Mouse (Mus musculus): ENCODE data around the gene Gpx4.
"Not testable (repeated sequence)": the region's sequence is repeated elsewhere in the genome, so short reads cannot be mapped to it uniquely, and the experiment has no call there.

Gene Gpx4

DNA sequence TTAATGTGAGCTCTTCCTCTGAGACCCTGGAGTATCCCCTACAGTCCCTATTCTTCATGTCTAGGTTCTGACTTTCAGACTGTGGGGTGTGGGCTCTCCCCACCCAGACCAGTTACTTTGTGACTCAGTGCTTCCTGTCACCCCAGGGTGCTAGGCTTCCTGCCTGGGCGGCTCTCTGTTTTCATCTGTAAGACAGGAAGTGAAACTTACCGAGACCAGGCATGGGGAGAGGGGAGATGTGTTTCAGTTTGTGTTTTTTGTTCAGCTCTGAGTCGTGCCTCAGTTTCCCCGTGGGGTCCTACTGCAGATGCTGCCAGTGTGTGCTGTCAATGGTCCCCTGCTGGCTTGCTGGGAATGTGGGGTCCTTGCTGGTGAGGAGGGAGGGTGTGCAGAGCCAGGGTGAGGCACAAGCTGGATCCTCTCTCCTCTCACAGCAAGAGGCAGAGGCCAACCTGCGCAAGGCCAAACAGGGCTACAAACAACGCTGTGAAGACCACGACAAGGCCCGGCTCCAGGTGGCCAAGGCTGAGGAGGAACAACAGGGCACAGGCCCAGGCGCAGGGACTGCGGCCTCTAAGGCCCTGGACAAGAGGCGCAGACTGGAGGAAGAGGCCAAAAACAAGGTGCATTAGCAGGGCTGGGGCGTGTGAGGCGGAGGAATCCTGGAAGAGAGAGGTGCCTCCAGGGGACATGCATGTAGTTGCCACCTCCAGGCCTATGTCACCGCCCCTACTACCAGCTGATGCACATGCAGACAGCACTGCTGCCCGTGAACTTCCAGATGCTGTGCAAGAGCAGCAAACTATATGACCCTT, 22.5 kb upstream of the Gpx4 start:
- no peak for DNase-seq

DNA sequence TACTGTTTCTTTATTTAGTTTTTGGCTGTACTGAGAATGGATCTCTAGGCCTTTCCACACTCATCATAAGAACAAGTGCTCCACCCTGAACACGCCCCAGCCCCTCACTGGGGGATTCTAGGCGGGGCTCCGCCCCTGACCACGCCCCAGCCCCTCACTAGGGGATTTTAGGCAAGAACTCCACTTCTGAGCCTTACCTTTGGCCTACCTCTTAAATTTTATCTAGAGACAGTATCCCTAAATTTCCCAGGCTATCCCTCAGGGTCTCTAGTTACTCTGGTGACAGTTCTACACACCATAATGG, 22.0 kb upstream of the Gpx4 start:
- no peak for DNase-seq

DNA sequence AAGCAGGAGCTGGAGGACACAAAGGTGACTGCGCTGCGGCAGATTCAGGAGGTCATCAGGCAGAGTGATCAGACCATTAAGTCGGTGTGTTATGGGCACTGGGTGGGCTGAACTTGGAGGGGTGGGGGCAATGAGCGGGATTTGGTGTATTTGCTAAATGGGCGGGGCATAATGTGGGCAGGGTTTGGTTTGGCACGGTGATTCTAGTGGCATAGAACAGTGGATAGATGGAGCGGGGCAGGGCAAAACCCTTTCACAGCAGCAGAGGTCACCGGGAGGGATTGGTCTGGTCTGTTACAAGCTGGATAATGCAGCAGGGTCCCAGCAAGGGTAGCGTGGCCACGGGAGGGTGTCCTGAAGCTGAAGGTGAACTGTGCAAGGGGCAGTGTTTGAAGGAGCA, 21.5 kb upstream of the Gpx4 start:
- no peak for DNase-seq

DNA sequence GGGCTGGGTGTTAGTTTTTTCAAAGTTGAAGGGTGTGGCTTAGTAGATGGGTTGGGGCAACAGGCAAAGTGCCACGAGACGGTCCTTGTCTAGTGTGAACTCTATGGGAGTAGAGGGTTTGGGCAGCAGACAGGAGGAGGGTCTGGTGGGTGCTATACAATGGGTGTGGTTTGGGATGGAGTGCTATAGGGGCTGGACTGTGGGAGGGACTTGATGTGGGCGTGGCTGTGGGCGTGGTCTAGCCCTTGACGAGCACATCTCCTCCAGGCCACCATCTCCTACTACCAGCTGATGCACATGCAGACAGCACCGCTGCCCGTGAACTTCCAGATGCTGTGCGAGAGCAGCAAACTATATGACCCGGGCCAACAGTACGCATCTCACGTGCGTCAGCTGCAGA, 21.1 kb upstream of the Gpx4 start:
- DNase-seq, result no peak

DNA sequence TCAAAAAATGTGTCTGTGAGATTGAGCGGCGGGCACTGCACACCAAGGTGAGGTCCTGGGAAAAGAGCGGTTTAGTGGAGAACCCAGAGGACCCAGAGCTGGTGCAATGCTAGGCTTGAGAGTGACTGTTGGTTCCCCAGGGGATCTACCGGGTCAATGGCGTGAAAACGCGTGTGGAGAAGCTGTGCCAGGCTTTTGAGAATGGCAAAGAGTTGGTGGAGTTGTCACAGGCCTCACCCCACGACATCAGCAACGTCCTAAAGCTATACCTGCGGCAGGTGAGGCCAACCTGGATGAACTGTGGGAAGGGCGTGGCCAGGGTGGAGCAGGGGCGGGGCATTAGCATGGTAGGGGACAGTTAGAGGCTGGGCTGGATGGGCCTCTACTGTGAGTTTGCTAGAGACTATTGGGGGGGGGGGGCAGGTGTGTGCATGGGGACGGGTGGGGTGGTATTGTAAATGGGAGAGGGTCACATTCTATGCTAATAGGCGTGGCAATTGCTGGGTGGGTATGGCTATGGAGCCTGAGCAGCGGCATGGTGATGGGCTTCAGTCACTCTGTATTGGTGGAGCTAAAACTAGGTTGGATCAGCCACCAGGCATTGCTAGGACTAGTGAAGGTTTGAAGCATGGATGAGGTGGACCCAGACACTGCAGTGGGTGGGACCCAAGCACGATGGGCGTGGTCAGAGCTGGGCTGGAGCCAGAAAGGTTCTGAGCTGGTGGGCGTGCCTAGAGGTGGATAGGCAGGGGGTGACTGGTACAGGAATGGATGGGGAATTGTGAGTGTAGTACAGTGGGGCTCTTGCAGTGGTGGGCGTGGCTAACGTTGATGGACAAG, 19.1 kb upstream of the Gpx4 start:
- DNase-seq, result no peak

DNA sequence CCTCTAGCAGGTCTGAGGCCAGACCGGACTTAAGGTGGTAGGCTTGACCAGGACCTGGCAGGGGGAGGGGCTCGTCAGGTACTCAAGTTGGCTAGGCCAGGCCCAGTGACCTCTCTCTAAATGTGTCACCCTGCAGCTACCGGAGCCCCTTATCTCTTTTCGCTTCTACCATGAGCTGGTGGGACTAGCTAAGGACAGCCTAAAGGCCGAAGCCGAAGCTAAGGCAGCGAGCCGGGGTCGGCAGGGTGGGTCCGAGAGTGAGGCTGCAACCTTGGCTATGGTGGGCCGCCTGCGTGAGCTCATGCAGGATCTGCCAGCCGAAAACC, 18.5 kb upstream of the Gpx4 start:
- no peak for DNase-seq

DNA sequence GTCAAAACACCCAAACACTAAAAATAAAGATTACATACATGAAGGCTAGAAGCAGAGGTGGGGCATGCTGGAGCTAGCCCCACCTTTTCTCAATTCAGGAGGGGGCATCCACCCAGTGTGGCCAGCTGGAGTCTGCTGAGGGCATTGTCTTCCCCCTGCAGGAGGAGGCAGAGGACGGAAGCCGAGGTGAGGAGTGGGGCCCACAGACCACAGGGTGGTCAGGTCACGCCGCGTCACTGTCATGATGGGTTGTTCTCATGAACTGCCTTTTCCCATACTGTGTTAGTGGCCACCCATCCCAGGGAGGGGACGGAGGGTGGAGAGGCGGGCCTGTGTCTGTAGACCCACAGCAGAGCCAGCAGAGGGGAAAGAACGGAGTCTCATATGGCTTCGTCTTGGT, 16.8 kb upstream of the Gpx4 start:
- DNase-seq, result no peak

DNA sequence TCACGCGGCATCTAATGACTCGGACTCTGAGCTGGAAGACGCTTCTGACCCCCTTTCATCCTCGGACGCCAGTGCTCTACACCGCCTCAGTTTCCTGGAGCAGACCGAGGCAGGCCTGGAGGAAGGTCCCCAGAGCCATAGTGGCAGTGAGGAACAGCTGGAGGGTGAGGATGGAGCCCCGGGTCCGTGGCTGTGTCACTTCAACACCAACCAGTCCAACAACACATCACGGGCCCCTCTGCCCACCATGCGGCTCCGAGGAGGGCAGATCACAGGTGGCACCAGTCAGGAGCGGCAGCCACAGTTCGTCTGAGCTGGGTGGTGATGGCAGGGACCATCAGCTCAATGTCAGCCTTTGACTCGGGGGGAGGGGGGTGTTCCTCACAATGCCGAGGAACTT, 16.2 kb upstream of the Gpx4 start:
- DNase-seq, result no peak

DNA sequence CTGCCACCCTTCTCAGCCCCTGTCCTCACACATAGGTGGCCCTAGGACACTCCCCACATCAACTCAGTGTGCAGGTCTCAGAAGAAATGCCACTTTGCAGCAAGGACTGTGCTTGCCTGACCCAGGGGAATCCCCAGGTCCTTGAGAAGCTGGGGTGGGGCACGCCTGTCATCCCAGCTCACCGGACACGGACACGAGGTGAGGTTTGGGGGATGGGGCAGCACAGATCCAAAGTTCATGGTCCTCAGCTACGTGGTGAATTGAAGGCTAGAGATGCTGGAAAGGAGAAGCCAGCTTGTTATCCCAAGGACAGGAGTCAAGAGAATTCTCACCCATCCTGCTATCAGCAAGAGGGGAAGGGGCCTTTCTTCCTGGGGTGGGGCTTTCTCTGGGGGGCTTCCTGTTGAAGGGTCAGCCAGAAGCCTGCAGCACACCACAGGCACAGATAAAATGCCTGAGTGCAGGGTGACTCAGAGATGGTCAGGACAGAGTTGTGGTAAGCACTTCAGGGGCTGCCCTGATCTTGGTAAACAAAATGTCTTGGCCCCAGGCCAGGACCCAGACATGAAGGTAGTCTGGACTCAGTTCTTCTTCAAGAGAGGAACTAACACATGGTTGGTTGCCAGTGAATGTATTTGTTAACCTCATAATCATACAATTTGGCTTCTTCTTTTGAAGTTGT, 14.0 kb upstream of the Gpx4 start:
- no peak for DNase-seq

DNA sequence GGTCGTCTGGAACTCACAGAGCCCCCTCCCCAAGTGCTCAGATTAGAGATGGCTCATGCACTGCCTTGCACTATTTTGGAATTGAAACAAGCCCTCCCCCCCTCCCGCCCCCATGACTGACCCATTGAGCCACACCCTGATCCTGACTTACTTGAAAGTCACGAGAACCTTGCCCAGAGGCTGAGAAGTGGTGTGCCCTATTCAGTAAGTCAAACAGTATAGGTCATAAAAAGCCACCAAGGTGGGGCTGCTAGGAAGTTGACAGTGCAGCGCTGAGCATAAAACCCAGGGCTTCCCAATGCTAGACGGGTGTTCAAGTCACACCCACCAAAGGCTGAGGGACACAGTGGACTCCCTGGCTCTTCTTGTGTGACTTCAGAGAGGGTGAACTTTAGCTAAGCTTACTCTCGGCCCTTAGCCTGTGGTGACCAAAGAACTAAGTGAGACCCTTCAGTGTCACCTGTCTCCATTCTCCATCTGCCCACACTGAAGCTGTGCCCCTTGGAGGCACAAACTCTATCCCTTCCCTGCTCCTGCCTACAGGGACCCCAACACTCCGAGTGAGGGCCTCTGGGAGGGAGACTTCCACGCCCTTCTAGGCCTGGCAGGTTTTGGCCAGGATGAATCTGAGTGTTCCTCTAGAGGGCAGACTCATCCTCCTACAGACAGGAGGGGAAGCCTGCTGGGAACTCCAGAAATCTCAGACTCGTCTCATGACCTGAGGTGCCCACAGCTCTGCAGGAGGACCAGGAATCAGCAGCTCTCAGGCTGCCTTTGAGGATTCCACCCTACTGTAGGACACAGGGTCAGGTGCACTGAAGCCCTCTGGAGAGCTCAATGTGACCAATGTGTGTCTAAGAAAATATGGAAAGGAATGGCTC, 13.2 kb upstream of the Gpx4 start:
- peak; percentile 56 to 59 for DNase-seq

DNA sequence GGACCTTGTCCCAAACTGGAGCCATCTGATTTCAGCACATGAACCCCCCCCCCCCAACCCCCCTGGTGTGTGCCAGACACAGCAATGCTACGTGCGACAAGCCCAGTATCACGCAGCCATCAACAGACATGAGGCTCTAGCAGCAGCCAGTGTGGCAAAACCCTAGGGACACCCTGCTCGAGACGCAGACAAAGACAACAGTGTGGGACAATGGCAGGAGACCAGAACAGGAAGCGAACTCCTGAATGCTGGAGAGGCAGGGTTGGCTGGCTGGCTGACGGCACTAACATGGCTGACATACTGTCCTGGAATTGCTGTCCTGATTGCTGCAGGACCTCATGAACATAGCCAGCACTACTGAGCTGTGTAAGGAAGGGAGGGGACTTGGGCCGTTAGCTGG, 11.8 kb upstream of the Gpx4 start:
- DNase-seq, result no peak

DNA sequence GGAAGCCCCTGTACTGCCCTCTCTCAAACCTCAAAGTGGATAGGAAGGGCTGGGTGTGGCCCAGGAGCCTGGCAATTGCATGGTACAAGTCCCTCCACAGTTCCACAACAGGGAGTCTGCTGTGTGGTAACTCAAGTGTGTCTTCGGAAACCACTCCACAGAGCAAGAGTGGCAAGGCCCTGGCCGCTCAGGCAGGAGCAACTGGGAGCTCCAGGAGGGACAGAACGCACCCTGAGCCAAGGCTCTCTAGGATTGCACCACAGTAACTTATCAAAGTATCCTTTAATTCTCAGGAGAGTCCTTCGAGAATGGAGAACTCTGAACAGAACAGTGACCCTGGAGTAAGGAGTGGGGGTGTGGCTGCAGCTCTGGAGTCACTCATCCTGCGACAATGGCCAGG, 11.3 kb upstream of the Gpx4 start:
- DNase-seq, result no peak

DNA sequence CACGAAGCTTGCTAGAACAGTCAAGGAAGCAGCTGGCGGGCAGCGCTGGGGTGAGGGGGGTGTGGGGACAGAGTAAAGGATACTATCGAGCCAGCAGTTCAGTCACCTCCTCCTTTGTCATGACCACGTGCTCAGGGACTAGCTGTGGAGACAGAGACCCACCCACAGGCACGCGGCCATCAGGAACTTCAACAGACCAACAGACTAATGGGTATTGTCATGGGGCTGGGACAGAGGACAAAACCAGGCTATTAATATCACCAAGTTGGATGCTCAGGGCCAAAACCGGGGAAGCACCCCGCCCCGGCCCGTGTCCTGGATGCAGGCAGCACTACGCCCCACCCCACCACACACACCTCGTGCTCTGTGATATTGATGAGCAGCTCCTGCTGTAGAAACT, 10.1 kb upstream of the Gpx4 start:
- DNase-seq, result no peak

DNA sequence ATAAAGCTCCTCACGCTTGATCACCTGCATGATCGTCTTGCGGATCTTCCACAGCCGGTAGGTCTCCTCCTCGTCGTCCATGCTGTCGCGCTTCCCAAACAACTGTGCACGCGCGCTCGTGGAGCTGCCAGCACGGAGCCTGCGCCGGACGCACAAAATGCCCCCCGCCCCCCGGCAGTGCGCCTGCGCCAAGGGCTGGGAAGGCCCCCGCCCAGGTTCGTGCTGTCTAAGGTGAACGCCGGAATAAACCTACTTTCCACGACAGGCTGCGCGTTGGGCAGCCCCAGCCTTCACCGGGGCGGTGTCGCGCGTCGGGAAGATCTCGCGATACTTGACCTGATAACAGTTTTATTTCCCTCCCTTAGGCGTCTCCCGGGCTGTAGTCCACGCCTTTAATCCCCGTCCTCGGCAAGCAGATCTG, 7.4 kb upstream of the Gpx4 start, which contains the start of gene Polr2e:
Gene Polr2e (minus strand): TSS at position 237 of the 421 bp plus-strand sequence.
- DNase-seq, result peak; percentile 97 to 99

DNA sequence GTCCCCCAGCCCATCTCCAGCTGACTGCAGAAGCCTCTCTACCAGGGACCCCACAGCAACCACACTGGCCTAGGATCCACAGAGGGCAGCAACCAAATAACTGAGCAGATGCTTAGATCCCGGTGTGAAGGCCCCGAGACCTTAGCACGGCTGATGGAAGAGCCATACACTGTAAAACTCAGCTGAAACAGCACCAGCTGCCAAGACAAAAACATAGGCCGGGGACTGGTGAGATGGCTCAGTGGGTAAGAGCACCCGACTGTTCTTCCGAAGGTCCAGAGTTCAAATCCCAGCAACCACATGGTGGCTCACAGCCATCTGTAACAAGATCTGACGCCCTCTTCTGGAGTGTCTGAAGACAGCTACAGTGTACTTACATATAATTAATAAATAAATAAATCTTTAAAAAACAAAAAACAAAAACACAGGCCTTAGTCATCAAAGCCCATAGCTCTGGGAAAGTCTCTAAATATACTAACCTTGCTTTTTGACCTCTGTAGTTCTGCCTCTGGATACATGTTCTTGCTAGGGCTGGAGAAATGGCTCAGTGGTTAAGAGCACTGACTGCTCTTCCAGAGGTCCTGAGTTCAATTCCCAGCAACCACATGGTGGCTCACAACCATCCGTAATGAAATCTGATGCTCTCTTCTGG, 5.4 kb upstream of the Gpx4 start:
- not testable (repeated sequence) for DNase-seq

DNA sequence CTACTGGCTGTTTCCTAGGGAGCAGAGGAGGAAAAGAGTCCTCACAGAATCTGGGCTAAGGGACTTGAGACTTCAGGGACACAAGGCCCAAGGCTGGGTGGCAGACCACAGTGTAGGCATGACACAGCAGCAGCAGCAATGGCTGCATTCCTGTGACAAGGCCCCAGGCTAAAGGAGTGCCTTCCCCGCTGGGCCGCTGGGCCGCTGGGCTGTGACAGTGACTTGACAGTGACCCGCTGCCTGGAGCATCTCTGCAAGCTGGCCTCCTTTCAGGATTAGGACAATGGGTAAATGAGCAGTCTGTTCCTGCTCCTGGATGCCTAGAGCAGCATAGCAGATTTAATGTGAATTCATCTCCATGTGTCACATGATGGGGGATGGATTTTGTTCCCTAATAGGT, 2.9 kb upstream of the Gpx4 start:
- no peak for DNase-seq

DNA sequence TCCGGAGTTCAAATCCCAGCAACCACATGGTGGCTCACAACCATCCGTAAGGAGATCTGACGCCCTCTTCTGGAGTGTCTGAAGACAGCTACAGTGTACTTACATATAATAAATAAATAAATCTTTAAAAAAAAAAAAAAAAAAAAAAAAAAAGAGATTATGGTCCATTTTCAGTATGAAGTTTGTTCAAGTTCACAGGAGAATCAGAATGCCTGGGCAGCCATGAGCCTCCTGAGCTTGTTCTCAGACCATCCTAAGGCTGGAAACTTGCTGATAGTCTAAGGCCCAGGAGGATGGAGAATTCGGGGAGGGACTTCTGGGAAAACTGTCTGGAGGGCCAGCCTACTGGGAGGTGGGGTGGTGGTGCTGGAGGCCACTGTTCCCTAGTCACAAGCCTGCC, 1.6 kb upstream of the Gpx4 start:
- not testable (repeated sequence) for DNase-seq

DNA sequence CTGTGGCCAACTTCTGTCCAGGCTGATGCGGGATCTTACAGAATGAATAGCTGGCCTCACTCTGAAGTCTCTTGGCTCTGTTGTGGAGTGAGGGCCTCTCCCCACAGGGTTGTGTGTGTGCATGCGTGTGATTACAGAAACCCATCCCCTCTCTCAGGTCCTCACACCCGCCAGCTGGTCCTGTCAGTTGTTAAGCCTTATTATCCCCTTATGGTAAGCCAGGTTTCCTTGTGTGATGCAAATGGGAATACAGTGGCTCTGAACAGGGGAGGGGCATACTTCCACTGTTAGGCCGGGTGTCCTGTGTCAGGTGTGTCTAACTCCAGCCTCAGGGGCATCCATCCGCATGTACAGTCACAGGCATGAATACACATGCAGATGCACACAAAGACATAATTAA, 1.2 kb upstream of the Gpx4 start:
- no peak for DNase-seq

DNA sequence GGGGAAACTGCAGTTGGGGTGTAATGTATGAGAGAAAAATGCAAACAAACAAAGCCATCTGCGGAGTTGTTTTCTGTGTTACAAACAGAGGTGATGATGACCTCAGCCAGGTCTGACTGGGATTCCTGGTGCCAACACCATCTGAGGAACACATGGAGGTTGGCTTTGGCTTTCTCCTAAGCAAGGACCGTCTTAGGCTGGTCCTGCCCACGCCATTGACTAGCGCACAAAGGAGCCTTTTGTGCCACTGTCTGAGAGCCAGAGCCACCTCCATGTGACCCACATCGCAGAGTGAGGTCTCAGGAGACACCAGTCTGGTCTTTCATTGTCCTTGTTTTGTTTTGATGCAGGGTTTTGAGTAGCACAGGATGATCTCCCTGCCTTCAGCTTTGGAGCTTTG, 1.4 kb downstream of the Gpx4 start:
- DNase-seq, result no peak

DNA sequence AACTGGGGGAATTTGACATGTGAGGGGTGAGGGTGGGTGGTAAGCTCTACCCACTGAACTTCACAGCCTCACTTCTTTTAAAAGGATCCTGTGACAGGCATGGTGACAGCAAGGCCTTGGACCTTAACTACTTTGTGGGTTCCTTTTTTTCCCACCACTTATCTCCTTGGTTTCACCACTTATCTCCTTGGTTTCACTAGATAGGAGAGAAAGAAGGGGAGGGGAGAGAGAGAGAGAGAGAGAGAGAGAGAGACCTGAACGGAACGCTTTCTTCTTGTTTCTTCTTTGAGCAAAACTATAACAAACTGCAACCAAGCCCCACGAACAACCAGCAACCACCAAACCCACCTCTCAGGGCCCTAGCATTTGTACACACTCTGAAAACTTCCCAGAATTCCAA, 1.9 kb downstream of the Gpx4 start:
- no peak for DNase-seq

DNA sequence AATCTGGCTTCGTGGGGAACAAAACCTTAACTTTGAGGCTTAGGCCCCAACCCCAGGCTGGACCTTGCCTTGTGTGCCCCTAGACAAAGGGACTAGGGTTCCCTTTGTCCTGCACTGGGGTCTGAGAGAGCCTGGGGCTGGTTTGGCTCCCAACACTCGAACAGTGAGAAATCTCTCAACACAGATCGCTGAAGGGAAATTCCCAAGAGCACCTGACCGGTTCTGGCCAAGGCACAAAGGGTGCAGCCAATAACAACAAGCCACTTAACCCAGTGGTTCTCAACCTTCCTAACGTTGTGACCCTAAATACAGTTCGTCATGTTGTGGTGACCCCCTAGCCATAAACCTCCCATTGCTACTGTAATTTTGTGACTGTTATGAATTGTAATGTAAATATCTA, 3.3 kb downstream of the Gpx4 start:
- no peak for DNase-seq

DNA sequence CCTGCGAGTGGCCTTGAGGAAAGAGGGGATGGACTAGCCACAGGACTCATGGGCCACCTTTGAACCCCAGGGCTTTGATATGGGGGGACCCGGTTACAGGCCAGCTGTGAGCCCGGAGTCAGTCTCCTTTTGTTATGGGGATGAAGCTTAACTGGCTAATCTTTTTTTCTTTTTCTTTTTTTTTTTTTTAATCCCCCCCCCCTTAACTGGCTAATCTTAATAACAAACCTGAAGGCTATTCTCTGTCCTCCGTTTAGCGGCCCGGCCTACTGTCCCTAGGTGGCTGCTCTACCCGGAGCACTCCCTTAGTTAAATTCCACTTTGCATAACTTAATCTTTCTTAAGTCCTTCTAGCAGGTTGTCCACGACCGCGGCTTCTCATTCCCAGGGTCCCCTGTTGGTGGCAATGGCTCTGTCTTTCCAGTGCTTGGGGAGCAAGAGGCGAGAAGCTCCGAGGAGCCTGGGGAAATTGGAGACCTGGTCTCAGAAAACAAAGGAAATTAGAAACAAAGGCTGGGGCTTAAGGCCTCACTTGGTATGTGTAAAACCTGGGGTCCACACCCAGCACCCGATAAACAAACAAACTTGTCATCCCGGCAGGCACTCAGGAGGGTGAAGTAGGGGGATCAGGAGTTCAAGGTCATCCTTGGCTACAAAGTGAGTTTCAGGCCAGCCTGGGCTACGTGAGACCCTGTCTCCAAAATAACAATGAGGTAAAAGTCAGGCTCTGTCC, 4.1 kb downstream of the Gpx4 start:
- DNase-seq, result no peak

All from cerebellum, postnatal 10 days (tissue).